Mouse (Mus musculus): Measurements from ENCODE around the gene Ccdc124.

Gene Ccdc124

DNA sequence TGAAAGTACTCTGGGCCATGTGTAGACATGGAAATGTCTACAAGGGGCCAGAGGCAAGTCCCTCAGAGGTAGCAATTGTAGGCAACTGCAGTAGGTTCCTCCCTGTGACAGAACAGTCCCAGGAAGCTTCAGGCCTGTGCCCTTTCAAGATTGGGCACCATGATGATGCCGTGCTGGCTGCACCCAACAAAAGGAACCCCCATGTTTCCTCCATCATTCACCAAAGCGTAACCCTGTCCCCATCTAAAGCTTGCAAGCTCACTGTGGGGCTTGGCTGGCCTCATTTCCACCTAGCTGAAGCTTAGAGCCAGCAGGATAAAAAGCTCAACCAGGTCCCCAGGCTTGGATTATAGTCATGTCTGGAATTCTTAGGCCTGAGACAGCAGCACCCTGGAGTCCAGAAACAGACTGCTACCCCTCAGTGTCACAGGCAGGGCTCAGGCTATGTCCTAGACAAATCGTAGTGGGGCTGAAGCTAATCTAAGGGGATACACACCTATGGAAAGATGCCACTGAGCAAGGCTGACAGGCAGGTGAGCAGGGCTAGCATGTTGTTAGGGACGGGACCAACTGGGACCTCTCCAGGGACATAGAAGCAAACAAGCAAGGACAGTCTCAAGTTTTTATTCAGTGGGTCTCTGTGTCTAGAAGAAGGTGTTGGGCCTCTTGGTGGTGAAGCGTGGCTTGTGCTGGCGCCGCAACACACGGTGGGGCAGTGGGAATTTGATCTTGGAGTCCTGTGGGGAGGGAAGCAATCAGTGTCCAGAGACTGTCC lies 21.2 kb upstream of the Ccdc124 start:
- no peak for DNase-seq

GRCm38 (mm10) chr8:70894385-70894720 lies 20.6 kb upstream of the Ccdc124 start:
- DNase-seq, result no peak

- peak; percentile 88 for DNase-seq
These were observed 20.1 kb upstream of the Ccdc124 start for GRCm38 (mm10) chr8:70893656-70894384.

GRCm38 (mm10) chr8:70892896-70893655 lies 19.3 kb upstream of the Ccdc124 start:
- DNase-seq, result no peak

DNA sequence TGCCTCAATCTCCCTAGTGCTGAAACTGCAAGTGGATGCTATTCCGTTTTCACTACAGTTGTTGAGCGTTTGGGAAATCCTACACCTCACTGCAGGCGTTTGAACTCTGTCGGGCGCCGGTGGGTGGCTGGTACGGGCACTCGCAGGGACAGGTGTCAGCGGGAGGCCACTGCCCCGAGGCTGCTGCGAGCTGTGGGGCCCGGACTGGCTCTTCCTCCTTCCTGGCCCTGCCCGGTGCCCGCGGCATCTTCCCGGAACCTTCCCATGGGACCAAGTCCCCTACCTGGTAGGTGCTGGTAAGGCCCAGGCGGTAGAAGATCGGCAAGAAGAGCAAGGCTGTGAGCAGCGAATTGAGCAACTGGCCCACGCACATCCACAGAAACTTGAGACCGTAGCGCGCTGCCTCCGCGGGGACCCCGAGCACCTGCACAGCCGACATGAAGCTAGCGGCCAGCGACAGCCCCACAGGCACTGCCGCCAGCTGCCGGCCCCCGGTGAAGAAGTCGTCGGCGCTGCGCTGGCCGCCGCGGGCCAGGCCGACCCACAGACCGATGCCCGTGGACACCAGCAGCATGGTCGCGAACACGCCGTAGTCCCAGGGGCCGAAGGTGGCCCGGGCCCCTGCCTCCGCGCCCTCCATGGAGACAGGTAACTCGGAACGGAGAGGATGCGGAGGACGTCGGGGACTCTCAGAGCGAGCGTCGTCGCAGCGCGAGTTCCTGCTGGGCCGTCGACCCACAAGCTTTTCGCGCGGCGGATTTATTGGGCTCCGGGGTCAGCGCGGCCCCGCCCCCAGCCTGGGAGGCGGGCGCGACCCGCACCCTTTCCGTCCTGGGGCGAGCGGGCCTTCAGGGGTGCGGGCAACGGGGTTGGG lies 18.5 kb upstream of the Ccdc124 start, which contains the start of gene Slc5a5:
Gene Slc5a5 (minus strand): TSS at position 736 of the 874 bp plus-strand sequence.
- DNase-seq, result no peak

GRCm38 (mm10) chr8:70891356-70891755 lies 17.6 kb upstream of the Ccdc124 start:
- peak; percentile 79 for DNase-seq

- DNase-seq, result no peak
These were observed 16.9 kb upstream of the Ccdc124 start for GRCm38 (mm10) chr8:70890656-70891055.

DNA sequence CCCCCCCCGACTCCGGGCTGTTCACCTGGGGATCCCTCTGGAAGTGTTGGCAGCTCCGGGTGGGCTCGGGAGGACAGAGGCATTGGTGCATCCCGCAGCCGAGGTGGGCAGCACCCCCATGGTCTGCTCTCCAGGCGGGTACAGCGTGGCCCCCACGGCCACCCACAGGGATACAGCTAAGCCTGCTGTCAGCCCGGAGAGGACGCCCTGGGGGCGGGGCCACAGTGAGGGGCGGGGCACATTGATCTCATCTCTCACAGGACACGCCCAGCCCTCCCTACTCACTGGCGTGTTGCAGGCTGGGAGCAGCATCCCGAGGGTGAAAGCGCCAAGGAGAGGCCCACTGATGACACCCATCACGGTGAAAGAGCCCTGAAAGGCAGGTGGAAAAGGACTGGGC lies 13.9 kb upstream of the Ccdc124 start:
- peak; percentile 89 for DNase-seq

DNA sequence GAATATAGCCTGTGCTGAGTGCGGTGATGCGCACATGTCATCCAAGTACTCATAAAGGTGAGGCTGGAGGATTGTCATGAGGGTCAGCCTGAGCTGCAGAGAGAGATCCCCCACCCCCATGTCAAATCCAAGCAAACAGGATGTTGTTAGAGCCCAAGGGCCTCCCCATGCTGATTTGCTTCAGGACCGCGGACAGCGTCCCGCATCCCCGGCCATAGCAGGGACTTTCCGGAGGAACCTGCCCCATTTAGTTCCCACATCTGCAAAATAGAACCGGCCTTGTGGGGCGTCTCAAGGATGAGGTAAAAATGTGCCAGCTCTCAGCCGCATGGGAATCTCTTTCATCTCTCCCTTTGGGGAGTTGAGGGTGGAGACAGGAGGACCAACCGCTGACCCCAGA lies 11.9 kb upstream of the Ccdc124 start:
- DNase-seq, result peak; percentile 53

- DNase-seq, result no peak
These were observed 10.9 kb upstream of the Ccdc124 start for GRCm38 (mm10) chr8:70884683-70885082.

- no peak for DNase-seq
These were observed 10.5 kb upstream of the Ccdc124 start for GRCm38 (mm10) chr8:70884186-70884585.

DNA sequence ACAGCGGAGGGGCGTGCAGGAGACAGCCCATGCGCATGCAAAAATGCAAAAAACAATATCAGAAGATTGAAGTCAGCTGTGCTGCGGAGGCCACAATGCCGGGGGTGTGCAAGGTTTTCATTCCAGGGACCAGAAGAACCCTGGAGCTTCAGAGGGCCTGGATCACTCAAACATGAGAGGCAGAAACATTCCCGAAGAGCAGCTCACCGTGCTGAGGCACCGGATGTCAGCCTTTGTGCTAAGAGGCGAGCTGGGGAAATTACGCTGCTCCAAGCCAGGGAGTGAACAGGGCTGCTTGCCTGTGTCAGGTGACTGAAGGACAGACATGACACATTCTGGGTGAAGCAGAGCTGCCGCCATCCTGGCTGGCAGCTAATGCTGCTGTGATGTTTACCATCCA lies 6.8 kb upstream of the Ccdc124 start:
- DNase-seq, result no peak

- DNase-seq, result no peak
These were observed 6.4 kb upstream of the Ccdc124 start for GRCm38 (mm10) chr8:70880126-70880525.

DNA sequence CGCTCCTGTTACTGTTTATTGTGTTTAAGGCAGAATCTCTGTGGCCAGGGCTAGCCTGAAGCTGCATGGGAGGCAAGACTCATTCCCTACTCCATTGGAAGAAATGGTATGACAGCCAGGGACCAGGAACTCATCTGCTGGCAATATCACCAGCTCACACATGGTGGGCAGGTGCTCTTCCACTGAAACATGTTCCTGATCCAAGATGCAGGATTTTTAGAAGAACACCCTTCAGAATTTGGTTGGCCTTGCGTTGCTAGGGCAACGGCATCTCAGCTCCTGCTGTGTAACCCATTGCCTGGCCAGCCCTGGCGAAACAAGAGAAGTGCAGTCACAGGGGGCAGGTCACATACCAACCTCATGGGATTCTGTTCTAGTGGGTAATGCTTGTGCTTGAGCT lies 5.8 kb upstream of the Ccdc124 start:
- DNase-seq, result no peak

- DNase-seq, result no peak
These were observed 4.4 kb upstream of the Ccdc124 start for GRCm38 (mm10) chr8:70878178-70878577.

DNA sequence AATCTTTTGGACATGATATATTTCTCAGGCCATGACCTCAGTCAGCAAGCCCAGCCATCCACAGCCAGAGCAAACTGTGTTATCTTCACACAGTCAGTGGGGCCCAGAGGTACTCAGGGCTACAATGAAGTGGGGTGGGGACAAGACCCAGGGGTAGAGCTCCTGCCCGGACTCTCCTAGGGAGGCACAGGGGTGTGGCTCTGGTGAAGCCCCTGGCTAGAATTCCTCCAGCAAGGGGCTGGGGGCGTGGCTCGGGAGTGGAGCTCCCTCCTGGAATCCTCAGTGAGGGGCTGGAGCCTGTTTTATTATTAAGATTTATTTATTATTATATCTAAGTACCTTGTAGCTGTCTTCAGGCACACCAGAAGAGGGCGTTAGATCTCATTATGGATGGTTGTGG lies 2.6 kb upstream of the Ccdc124 start:
- no peak for DNase-seq

GRCm38 (mm10) chr8:70874441-70874840 lies 706 bp upstream of the Ccdc124 start:
- no peak for DNase-seq

DNA sequence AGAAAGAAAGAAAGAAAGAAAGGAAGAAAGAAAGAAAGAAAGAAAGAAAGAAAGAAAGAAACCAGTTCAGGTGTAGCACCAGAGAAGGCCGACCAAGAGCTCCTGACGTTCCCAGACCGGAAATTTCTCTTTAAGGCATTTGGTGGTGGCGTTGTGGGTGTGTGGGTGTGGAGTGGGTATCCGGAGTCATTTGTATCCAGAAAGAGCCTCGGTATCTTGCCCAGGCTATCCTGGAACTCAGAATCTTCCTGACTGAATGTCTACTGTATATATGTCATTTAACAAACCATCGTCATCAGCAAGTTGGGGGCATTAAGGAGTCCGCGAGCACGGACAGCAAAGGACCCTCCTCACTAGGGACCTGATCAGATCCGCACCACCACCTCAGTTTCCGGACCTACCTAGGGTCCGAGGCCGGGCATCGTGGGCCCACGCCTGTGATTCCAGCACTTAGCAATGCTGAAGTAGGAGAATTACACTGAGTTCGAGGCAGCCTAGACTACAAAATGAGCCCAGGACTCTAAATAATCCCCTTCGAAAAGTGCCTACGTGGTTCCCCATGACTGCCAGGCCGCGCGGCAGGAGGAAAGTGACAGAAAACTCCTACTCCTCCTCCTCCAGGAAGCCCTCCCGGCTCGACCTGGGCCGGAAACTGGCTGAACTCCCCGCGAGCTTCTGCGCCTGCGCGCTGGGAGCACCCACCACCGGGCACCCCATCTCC lies 932 bp downstream of the Ccdc124 start:
- no peak for DNase-seq

GRCm38 (mm10) chr8:70871195-70871807 lies 2.4 kb downstream of the Ccdc124 start:
- no peak for DNase-seq

DNA sequence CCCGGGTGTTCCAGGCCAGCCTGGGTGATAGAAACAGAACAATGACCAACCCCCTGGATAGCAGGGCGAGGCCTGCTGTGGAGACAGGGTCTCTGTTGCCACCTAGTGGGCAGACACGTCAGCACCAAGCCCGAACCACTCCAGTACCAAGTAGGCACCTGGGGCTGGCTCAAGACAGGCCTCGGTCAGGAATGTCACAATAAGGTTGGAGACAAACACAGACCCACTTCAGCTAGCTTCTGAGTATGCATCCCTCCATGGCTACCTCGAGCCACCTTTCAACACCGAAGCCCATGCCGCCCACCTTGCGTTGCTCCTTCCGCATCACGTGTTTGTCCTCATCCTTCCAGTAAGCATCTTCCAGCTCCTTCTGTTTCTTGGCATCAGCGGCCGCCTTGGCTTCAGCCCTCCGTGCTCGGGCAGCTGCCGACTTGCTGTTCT lies 4.1 kb downstream of the Ccdc124 start:
- DNase-seq, result peak; percentile 81

GRCm38 (mm10) chr8:70869199-70869571 lies 4.5 kb downstream of the Ccdc124 start:
- no peak for DNase-seq
